10 mouse cellular contexts compared by ENCODE assay signal in the genomic region with DNA sequence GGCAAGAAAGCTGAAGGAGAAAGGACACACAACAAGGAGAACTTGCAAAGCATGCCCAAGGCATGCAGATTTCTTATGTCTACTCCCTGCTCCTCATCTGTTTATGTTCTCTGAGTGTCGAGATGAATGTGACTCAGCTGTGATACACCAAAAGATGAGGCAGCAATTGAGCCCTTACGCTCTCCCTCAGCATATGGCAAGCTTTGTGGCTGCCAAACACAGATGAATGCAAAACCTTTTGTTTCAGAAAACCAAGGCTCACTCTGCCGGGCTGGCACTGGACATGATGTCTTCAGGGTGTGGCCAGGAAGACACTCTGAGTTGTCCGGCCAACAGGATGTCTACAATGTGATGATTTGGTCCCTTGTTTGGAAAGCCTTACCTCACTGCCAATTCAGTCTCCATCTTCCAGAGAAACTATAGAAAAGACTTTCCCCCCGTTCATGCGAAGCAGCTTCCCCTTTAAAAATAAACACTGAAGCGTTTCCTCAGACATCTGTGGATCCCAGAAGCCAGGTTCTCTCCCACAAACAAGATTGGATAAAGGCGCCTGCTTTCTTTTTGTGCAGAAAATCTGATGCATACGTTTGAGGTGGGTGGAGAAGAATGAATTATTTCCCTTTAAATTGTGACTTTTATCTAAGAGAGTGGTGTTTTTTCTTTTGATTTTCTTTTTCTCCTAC.
DNase-seq lines count a peak whose midpoint lies in the region; ATAC-seq lines count a peak whose summit lies in the region.
"Had no signal": no experiment of that assay in that cellular context is flagged by ENCODE, and none has a peak within 500 bp of the region (broad histone marks: within the 10 kb centered on the region; RNA-seq: fewer than 3 reads in every experiment).

No protein-coding gene starts in this region.

- no peak overlapping the region for H3K9ac ChIP-seq in lung, embryonic 15.5 days
- no peak overlapping the region for H3K9ac ChIP-seq in liver, embryonic 11.5 days (ENCODE audit: low read depth, low read length)
- H3K9ac ChIP-seq: liver, embryonic 12.5 days; midbrain, embryonic 15.5 days had no signal

- H3K27me3 ChIP-seq in lung, embryonic 15.5 days, result no peaks in the 10 kb centered on the region
- no peaks in the 10 kb centered on the region for H3K27me3 ChIP-seq in liver, embryonic 11.5 days (replicated peaks; ENCODE audit: control insufficient read depth, insufficient read depth, low read length)
- H3K27me3 ChIP-seq: liver, embryonic 12.5 days; midbrain, embryonic 15.5 days had no signal

- peak; percentile 45 for DNase-seq in left cerebral cortex, adult 11 months (ENCODE audit: low spot score)
- DNase-seq in left cerebral cortex, postnatal 10 days (ENCODE audit: extremely low spot score in 1 of 2, low spot score in 2 of 2), result no peak
- peak; percentile 40 to 55 for DNase-seq in cerebellum, postnatal 10 days
- DNase-seq in kidney, adult 18-20 months, result no peak
- DNase-seq in thymus, postnatal 4 days, result no peak
- no peak for DNase-seq in liver, embryonic 11.5 days (ENCODE audit: low spot score)

- peaks cover 35% of the 10 kb centered on the region for H3K4me1 ChIP-seq in lung, embryonic 15.5 days
- no peaks in the 10 kb centered on the region for H3K4me1 ChIP-seq in liver, embryonic 11.5 days (replicated peaks; ENCODE audit: control insufficient read depth, insufficient read depth, low read length)
- H3K4me1 ChIP-seq: liver, embryonic 12.5 days had no signal

- no peak overlapping the region for H3K4me3 ChIP-seq in lung, embryonic 15.5 days
- no peak overlapping the region for H3K4me3 ChIP-seq in liver, embryonic 11.5 days (ENCODE audit: low read depth, low read length)
- H3K4me3 ChIP-seq: liver, embryonic 12.5 days; midbrain, embryonic 15.5 days had no signal

- peak; percentile 55; the same call in 1 of the 2 replicates for ATAC-seq in lung, embryonic 15.5 days (ENCODE audit: borderline replicate concordance, extremely low read depth, low FRiP score, low TSS enrichment)
- ATAC-seq in liver, embryonic 11.5 days (replicated peaks; ENCODE audit: low FRiP score), result no peak
- ATAC-seq: liver, embryonic 12.5 days; midbrain, embryonic 15.5 days had no signal

- intact Hi-C loops in left cerebral cortex, postnatal 10 days (cut with DNase I), result no loop called here

- no peak overlapping the region; the same call in 1 of the 2 replicates for H3K4me2 ChIP-seq in lung, embryonic 15.5 days
- H3K4me2 ChIP-seq in liver, embryonic 11.5 days, result no peak overlapping the region
- H3K4me2 ChIP-seq: liver, embryonic 12.5 days; midbrain, embryonic 15.5 days had no signal

- H3K27ac ChIP-seq in lung, embryonic 15.5 days, result 0 out of 2 replicates have a peak overlapping the region, but pooled peaks have one; percentile 2
- no peak overlapping the region for H3K27ac ChIP-seq in liver, embryonic 11.5 days (ENCODE audit: low read depth, low read length)
- H3K27ac ChIP-seq: liver, embryonic 12.5 days; midbrain, embryonic 15.5 days had no signal

- H3K9me3 ChIP-seq in lung, embryonic 15.5 days, result no peaks in the 10 kb centered on the region
- no peaks in the 10 kb centered on the region for H3K9me3 ChIP-seq in liver, embryonic 11.5 days (ENCODE audit: control insufficient read depth, low read length)
- H3K9me3 ChIP-seq: G1E; liver, embryonic 12.5 days; midbrain, embryonic 15.5 days had no signal

- 34% methylated on average over 9 of the region's 9 CpGs for WGBS in lung, embryonic 15.5 days
- WGBS in liver, embryonic 11.5 days, result 67% methylated on average over 9 of the region's 9 CpGs

- no peaks in the 10 kb centered on the region for H3K36me3 ChIP-seq in lung, embryonic 15.5 days
- H3K36me3 ChIP-seq in liver, embryonic 11.5 days (ENCODE audit: control insufficient read depth, insufficient read depth, low read length), result no peaks in the 10 kb centered on the region
- H3K36me3 ChIP-seq: G1E; liver, embryonic 12.5 days; midbrain, embryonic 15.5 days had no signal

Comparison
In these comparisons a context has a peak if more than half of its experiments do, and no peak if none do; other contexts are left out.
1. DNase-seq: peak in left cerebral cortex, adult 11 months (single experiment) and cerebellum, postnatal 10 days (2 of 2); none in left cerebral cortex, postnatal 10 days (0 of 2), kidney, adult 18-20 months (single experiment), thymus, postnatal 4 days (single experiment) and liver, embryonic 11.5 days (single experiment).